Mouse (Mus musculus) heart, embryonic 15.5 days (tissue): ENCODE measurements at regions not wholly inside any gene's neighbourhood (a gene's known extent, or its start where the extent isn't known, plus 50 kb on each side); places are given as distances from the start of the nearest gene placed in this dataset.

Experiments used
- ATAC-seq: fragments of 200-750 bp; cut with Nextera tagmentation; replicated peaks from 2 replicates; pipeline ENCODE4 v1.8.0; 2017; ENCODE audit warnings: low read depth, moderate TSS enrichment; ENCODE audit not compliant: insufficient number of reproducible peaks, insufficient read depth, low FRiP score
- H3K27ac ChIP-seq: fragments of 300-500 bp; sonication (generic); 2 replicates; pipeline ENCODE4 v1.5.1; 2015; ENCODE audit warnings: mild to moderate bottlenecking, inconsistent platforms
- H3K27me3 ChIP-seq: fragments of 300-500 bp; sonication (generic); 2 replicates; pipeline ENCODE4 v1.6.1; 2015; ENCODE audit warnings: inconsistent platforms
- H3K36me3 ChIP-seq: fragments of 300-500 bp; sonication (generic); 2 replicates; pipeline ENCODE4 v1.6.1; 2015; ENCODE audit warnings: mild to moderate bottlenecking, inconsistent platforms
- H3K4me1 ChIP-seq: fragments of 300-500 bp; sonication (generic); replicated peaks from 2 replicates; pipeline ENCODE4 v1.6.1; 2015; ENCODE audit warnings: inconsistent platforms
- H3K4me2 ChIP-seq: fragments of 300-500 bp; sonication (generic); 2 replicates; pipeline ENCODE4 v1.6.1; 2015; ENCODE audit warnings: inconsistent platforms, mild to moderate bottlenecking, moderate library complexity
- H3K4me3 ChIP-seq: fragments of 300-500 bp; sonication (generic); 2 replicates; pipeline ENCODE4 v1.5.1; 2015; ENCODE audit warnings: mild to moderate bottlenecking, inconsistent platforms
- H3K9ac ChIP-seq: fragments of 300-500 bp; sonication (generic); 2 replicates; pipeline ENCODE4 v1.6.1; 2015; ENCODE audit warnings: mild to moderate bottlenecking, inconsistent platforms
- H3K9me3 ChIP-seq: fragments of 300-500 bp; sonication (generic); replicated peaks from 2 replicates; pipeline ENCODE4 v1.6.1; 2016; ENCODE audit warnings: inconsistent platforms
- WGBS: fragments of 180-500 bp; shearing (Covaris S2); methylation state at CpG from one replicate; pipeline ENCODE4 v1.1.7; 2015; ENCODE audit warnings: mixed read lengths; 5-methylcytosine and 5-hydroxymethylcytosine counted together

DNA sequence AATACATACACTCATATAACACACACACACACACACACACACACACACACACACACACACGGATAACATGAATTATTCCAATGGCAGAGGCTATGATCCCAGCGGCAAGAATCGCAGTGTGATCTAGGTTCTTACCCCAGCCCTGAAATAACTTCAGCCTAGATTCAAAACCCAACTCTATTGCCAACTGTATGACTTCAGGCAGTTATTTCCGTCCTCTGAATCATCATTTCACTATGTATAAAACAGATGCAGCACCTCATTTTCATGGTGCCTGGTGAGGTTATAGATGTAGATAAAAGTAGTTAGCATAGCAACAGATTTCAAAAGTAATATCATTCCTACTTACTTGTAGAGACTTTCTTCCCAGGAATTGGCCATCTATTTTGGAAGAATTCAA lies 61.0 kb upstream of the Tnfsf11 start:
- no peak; the same call in 1 of the 2 replicates for ATAC-seq
- 0 out of 2 replicates have a peak overlapping the region, but pooled peaks have one; percentile 33 for H3K27ac ChIP-seq

DNA sequence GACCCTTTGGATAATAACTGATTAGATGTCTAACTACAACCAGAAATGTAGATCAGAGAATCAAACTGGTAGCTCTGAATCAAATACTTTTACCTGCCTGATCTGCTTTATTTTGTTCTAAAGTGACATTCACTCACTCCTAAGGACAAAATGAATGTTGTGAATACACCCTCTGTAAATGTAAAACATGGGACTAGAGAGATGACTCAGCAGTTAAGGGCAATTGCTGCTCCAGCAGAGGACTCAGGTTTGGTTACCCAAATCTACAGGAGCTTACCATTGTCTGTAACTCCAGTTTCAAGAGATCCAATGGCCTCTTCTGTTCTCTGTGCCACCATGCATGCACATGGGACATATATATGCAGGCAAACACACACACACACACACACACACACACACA lies 57.0 kb upstream of the Tnfsf11 start:
- ATAC-seq: no peak
- 0 out of 2 replicates have a peak, but pooled peaks cover 3% of the 10 kb centered on the region for H3K4me1 ChIP-seq
- H3K27me3 ChIP-seq: no peaks in the 10 kb centered on the region
- no peak overlapping the region for H3K4me3 ChIP-seq
- no peaks in the 10 kb centered on the region for H3K36me3 ChIP-seq
- no peak overlapping the region for H3K9ac ChIP-seq
- H3K4me2 ChIP-seq: no peak overlapping the region
- no peaks in the 10 kb centered on the region for H3K9me3 ChIP-seq
- no peak overlapping the region for H3K27ac ChIP-seq

More for the DNA sequence above, 61.0 kb upstream of the Tnfsf11 start:
- Histone ChIP-seq H3K27me3 (no peaks in the 10 kb centered on the region), H3K4me3 (no peak overlapping the region), H3K36me3 (no peaks in the 10 kb centered on the region), H3K9me3 (no peaks in the 10 kb centered on the region), H3K4me1 (0 out of 2 replicates have a peak, but pooled peaks cover 3% of the 10 kb centered on the region), H3K4me2 (no peak overlapping the region), H3K9ac (no peak overlapping the region)
- WGBS: 53% methylated on average over 4 of the region's 4 CpGs

DNA sequence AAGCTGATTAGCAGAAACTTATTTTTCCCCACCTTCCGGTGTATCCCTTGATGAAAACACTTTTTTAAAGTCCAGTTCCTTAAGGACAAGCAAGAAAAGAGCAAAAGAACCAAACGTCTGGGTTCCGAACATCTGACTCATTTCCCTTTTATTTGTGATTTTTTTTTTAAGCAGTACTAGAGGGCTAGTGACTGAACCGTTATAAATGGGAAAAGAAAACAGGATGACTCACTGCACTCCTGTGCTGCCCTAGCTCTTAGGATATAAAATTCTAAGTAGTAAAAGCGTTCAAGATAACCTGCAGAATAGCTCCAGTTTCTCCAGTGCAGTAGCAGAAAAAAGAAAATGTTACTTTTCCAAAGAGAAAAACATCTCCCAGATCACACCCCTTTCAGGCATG lies 55.3 kb upstream of the Tnfsf11 start:
- ATAC-seq: no peak
- Histone ChIP-seq H3K4me1 (no peaks in the 10 kb centered on the region), H3K9me3 (no peaks in the 10 kb centered on the region), H3K36me3 (no peaks in the 10 kb centered on the region), H3K4me3 (no peak overlapping the region), H3K27me3 (no peaks in the 10 kb centered on the region), H3K9ac (no peak overlapping the region), H3K27ac (no peak overlapping the region), H3K4me2 (no peak overlapping the region)
- 54% methylated on average over 5 of the region's 5 CpGs for WGBS
